Mouse (Mus musculus) thymus, adult 2 months (tissue): ENCODE data around the gene Urb1.

ENCODE experiments used
- CTCF ChIP-seq: fragments of 200-500 bp; IDR thresholded peaks from 2 replicates; pipeline ENCODE4 v1.5.1; 2012; ENCODE audit warnings: mild to moderate bottlenecking, control low read depth, low read length, moderate library complexity, borderline replicate concordance; ENCODE audit not compliant: control insufficient read depth, poor library complexity, insufficient read depth; ENCODE audit errors: extremely low read depth
- POLR2A ChIP-seq: fragments of 200-500 bp; IDR thresholded peaks from 2 replicates; pipeline ENCODE4 v1.6.1; 2012; ENCODE audit warnings: mild to moderate bottlenecking, low read length, control low read depth, moderate library complexity; ENCODE audit not compliant: control insufficient read depth, poor library complexity, insufficient read depth; ENCODE audit errors: extremely low read depth

DNA sequence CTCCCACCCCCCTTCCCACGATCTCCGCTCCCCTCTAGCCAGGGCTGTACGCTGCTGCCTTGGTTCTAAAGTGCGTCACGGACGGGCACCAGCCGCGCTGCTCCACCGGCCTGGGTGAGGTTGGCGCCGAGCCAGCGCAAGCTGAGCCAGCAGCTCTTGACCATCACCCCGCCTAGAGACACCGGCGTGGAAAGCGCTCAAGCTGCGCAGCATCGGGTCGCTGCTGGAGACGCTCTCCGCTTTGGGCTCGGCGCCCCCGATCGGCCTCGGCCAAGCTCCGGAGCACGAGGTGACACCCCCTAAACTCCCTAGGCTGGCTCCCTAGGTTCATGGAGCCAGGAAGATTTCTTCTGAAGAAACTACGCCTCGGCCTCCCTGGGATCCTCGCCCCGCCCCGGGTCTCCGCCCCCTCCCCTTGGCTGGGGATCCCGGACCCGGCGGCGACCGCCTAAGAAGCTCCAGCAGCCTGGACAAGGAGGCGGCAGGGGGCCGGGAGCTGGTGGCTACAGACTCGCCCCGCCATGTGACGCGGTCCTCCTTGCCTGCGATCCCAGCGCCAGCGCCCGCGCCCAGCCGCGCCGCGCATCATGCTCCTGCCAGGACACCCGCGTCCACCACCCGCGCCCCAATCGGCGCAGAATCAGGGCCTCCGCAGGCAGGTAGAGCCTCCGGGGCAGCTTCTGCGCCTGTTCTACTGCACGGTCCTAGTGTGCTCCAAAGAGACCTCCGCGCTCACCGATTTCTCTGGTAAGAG is 20.6 kb upstream of the Urb1 start:
- TF ChIP-seq CTCF (no peak), POLR2A (no peak)
